Mouse (Mus musculus): ENCODE data around the gene Igsf9. TPM values are rescaled to one million over a fixed set of nuclear protein-coding genes. Genes with fewer than 3 reads are reported as not detected.

Igsf9 gene
- total RNA-seq, 1 experiment from 2014 or later, result 1.1 TPM

DNA sequence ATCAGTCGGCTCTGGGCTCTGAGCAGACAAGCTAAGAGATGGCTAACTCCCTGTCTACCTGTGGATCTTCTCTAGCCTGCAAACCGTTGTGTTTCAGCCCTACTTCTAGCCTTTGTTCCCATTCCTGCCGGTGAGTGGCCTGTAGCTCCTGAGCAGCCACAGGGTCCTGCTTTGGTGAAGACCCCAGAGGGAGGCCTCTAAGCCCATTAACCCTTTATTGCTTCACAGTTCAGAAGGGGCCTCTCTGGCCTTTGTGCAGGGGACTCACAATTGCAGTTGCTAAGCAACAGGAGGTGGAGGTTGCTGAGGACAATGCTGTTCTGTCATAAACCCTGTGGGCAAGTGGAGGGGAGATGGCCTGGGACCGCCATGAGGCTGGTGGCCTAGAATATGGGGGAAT, 4.6 kb downstream of the Igsf9 start:
- no peak for ATAC-seq (replicated peaks in 1 of 2; ENCODE audit: insufficient read depth in 1 of 2, low FRiP score in 2 of 2, low TSS enrichment in 1 of 2, low read depth in 1 of 2, poor library complexity in 2 of 2, severe bottlenecking in 2 of 2)

DNA sequence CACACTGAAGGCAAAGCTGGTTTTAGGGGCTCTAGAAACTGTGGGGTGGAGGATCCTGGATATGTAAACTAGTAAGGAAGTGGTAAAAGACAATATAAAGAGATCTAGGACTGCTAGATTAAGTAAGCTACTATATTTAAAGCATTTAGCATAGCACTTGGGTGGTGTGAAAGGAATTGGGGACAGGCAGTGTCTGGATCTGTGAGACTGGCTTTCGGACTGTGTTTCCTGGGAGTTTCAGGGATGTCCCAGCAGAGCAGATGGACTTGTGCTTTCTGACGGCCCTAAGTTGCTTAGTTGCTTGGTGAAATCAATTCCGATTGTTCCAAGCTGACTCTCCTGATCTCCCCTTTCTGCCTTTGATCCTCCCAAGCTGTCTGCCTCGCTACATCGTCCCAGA, 5.1 kb downstream of the Igsf9 start:
- ATAC-seq (replicated peaks in 1 of 2; ENCODE audit: insufficient read depth in 1 of 2, low FRiP score in 2 of 2, low TSS enrichment in 1 of 2, low read depth in 1 of 2, poor library complexity in 2 of 2, severe bottlenecking in 2 of 2), result no peak

DNA sequence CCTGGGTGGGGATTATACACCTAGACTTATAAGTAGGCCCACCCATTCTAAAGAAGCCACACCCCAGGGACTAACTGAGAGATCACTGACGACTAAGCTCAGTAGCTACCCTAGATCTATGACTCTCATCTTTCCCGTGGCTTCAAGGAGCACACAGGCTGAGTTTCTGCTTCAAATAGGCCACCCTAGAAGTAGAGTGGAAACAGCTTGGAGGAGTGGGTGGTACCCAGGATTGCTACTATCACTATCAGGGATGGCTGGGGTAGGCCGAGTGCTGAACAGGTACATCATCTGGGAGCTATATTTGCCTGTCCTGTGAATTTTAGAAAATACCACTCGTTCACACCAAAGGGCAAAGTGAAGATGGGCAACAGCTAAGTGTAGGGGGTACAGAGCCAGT, 6.3 kb downstream of the Igsf9 start:
- no peak for ATAC-seq (replicated peaks in 1 of 2; ENCODE audit: insufficient read depth in 1 of 2, low FRiP score in 2 of 2, low TSS enrichment in 1 of 2, low read depth in 1 of 2, poor library complexity in 2 of 2, severe bottlenecking in 2 of 2)

DNA sequence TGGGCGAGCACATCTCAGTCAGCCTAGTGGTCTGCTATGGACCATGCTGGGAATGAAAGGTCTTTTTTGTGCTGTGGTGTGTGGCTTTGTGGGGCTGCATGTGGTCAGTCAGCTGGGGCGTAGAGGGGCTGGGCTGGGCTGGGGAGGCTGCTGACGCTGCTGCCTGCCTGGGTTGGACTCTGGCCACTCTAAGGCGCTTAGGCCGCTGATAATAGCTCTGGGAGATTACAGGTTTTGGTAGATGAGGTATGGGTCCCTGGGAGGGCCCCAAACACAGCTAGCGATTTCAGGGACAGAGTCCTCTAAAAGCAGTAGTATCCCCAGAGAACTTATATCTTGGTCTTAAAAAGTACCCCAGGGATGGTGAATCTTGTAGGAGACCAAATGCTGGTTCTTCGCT, 7.2 kb downstream of the Igsf9 start:
- no peak for ATAC-seq (replicated peaks in 1 of 2; ENCODE audit: insufficient read depth in 1 of 2, low FRiP score in 2 of 2, low TSS enrichment in 1 of 2, low read depth in 1 of 2, poor library complexity in 2 of 2, severe bottlenecking in 2 of 2)

DNA sequence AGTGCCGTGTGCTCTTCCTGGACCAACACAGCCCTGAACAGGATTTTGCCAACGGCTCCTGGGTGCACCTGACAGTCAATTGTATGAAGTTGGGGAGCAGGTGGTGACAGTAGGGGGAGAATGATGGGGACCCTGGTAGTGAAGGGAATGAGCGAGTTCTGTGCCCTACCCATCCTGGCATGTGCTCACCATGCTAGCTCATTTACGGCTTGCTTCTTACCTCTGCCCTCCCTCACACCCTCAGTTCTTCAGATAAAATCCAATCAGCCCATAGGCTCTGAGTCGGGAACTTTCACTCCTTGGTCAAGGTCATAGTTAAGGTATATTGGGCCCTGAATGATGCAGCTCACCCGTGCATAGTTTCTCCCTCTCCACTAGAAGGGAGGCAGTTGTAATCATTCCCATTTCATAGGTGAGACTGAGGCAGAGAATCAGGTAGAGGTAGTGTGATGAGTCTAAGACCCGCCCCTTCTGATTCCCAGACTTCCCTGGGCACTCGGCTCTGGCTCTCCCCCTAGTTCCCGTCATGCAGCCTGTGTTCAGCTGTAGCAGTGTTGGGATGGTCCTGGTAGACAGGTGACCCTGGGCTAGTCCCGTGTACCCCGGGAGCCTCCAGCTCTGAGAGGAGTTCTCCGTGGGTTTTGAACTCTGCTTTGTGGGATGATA, 8.1 kb downstream of the Igsf9 start:
- ATAC-seq (replicated peaks in 1 of 2; ENCODE audit: insufficient read depth in 1 of 2, low FRiP score in 2 of 2, low TSS enrichment in 1 of 2, low read depth in 1 of 2, poor library complexity in 2 of 2, severe bottlenecking in 2 of 2), result no peak

DNA sequence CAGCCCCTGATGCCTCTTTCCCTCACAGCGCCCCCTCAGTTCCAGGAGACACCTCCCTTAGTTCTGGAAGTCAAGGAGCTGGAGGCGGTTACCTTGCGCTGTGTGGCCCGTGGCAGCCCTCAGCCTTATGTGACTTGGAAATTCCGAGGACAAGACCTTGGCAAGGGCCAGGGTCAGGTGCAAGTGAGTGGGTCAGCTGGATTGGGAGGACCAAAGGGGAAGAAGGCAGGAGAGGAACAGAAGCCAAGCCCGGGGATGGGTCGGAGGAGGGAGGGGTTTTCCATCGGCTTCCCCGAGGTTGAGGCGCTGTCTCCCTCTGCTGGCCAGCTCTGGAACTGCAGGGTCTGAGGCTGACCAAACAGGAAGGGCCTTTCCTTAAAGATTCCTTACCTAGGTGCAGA, 8.7 kb downstream of the Igsf9 start:
- ATAC-seq (replicated peaks in 1 of 2; ENCODE audit: insufficient read depth in 1 of 2, low FRiP score in 2 of 2, low TSS enrichment in 1 of 2, low read depth in 1 of 2, poor library complexity in 2 of 2, severe bottlenecking in 2 of 2), result peak; percentile 68 to 81

DNA sequence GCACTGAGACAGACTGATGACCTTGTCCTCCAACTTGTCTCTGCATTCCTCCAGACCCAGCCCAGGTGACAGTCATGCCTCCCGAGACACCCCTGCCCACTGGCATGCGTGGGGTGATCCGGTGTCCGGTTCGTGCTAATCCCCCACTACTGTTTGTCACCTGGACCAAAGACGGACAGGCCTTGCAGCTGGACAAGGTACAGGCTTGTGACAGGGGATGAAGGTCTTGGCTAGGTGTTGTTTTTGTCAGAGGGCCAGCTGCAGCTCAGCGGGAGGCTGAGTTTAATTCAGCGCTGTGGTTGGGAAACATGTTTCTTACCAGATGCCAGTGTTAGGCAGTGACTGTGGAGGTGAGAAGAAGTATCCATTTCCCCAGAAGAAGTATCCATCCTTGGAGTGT, 10.5 kb downstream of the Igsf9 start:
- no peak for ATAC-seq (replicated peaks in 1 of 2; ENCODE audit: insufficient read depth in 1 of 2, low FRiP score in 2 of 2, low TSS enrichment in 1 of 2, low read depth in 1 of 2, poor library complexity in 2 of 2, severe bottlenecking in 2 of 2)

DNA sequence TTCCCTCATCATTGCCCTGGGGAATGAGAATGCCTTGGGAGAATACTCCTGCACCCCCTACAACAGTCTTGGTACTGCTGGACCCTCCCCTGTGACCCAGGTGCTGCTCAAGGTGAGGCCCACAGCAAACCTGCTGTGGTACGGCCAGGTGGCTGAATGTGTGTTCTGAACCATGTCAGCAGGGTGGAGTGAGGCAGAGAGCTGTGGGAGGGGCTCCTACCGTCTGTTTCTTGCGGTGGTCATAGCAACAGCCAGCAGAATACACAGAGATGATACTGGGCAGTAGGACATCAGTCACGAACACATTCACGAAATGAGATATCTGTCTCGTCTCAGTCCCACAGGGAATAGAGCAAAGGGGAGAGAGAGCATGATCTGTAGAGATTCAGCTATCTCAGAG, 11.9 kb downstream of the Igsf9 start:
- ATAC-seq (replicated peaks in 1 of 2; ENCODE audit: insufficient read depth in 1 of 2, low FRiP score in 2 of 2, low TSS enrichment in 1 of 2, low read depth in 1 of 2, poor library complexity in 2 of 2, severe bottlenecking in 2 of 2), result no peak

DNA sequence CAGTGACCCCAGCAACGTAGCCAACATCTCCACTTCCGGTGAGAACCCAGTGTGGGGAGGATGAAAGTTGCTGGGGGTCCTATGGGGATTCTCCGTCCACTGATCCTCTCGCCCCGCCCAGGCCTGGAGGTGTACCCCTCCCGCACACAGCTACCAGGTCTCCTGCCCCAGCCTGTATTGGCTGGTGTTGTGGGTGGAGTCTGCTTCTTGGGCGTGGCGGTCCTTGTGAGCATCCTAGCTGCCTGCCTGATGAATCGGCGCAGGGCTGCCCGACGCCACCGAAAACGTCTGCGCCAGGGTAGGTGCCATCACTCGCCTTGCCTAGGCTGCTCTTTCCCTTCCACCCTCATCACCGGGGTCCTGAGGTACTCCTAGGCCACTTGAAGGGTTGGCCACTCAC, 14.4 kb downstream of the Igsf9 start:
- ATAC-seq (replicated peaks in 1 of 2; ENCODE audit: insufficient read depth in 1 of 2, low FRiP score in 2 of 2, low TSS enrichment in 1 of 2, low read depth in 1 of 2, poor library complexity in 2 of 2, severe bottlenecking in 2 of 2), result no peak

DNA sequence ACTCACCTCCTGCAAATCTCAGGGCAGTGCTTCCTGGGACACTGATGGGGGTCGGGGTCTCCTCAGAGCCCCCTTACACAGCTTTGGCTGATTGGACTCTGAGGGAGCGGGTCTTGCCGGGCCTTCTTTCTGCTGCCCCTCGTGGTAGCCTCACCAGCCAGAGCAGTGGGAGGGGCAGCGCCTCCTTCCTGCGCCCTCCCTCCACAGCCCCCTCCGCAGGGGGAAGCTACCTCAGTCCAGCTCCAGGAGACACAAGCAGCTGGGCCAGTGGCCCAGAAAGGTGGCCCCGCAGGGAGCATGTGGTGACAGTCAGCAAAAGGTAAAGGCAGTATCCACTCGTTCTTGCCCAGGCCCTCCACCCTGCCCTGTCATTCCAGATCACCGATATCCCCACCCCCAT, 15.8 kb downstream of the Igsf9 start:
- no peak for ATAC-seq (replicated peaks in 1 of 2; ENCODE audit: insufficient read depth in 1 of 2, low FRiP score in 2 of 2, low TSS enrichment in 1 of 2, low read depth in 1 of 2, poor library complexity in 2 of 2, severe bottlenecking in 2 of 2)

DNA sequence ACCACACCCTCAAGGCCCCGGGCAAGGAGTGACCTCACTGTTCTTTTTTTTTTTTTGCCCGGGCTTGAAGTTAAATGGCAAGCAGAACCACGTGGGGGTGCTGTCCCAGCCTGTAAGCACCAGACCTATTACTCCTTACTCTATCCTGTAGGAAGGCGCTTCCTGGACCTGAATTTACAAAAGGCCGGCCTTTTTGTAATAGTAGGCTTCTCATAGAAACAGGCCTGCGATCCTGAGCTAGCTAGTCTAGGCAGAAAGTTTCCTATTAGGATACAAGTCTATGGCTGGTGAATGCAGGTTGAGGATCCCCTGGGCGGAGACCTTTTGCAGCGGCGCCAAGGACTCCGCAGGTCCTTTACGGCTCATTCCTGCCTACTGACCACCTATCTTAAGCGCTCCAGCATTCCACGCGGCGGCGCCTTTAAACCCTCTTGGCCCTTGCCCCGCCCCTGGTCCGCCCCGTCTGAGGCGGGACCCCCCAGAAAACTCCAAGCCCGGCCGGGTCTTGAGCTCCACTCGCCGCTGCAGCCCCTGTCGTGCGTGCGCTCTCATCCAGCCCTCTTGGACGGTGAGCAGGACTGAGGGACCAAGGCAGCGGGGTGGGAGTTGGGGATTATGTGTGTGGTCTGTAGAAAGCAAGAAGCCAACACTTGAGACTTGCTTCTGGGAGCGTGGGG, 18.3 kb downstream of the Igsf9 start, which contains the start of gene Tagln2:
Gene Tagln2 (plus strand): TSS at position 283 of the 677 bp plus-strand sequence.
- peak; percentile 26 to 40 for ATAC-seq (replicated peaks in 1 of 2; ENCODE audit: insufficient read depth in 1 of 2, low FRiP score in 2 of 2, low TSS enrichment in 1 of 2, low read depth in 1 of 2, poor library complexity in 2 of 2, severe bottlenecking in 2 of 2)

DNA sequence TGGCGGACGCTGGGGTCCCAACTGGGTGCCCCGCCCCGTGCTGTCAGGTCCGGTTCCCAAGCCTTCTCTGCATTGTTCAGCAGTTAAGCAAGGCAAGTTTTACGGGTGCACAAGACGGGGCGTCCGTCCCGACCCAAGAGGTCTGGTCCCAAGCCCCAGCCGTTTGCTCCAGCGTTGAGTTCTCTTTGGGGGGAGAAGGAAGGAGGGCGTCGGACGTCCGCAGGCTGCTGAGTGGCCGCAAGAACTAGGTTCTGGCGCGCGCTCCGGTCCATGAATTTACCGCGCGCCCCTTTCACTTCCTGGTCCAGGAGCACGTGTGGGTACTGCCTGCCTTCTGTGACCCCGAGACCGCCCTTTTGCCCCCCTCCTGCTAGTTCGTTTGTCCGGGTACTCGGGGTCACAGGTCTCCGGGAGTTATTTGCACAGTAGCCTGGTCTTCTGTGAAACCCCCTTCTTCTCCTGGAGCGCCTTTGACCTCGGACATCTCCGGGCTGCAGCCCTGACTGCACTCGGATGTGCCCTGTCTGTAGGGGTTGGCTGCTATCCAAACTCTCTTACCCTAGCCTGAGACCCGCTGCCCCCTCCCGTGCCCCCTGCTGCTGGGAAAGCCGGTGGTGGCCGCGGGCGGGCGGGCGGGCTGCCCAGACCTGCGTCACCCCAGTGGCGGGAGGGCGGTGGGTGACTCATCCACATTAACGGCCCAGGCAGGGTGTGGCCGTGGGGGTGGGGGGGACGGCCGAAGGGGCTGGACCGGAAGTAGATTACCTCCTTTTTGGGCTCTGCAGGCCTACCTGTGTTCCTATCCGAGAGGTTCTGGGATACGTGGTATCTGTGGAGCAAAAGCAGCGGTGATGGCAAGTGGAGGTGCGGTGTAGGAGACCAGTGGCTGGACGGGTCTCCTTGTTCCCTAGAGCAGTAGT, 19.1 kb downstream of the Igsf9 start:
- ATAC-seq (replicated peaks in 1 of 2; ENCODE audit: insufficient read depth in 1 of 2, low FRiP score in 2 of 2, low TSS enrichment in 1 of 2, low read depth in 1 of 2, poor library complexity in 2 of 2, severe bottlenecking in 2 of 2), result peak; percentile 13 to 16

DNA sequence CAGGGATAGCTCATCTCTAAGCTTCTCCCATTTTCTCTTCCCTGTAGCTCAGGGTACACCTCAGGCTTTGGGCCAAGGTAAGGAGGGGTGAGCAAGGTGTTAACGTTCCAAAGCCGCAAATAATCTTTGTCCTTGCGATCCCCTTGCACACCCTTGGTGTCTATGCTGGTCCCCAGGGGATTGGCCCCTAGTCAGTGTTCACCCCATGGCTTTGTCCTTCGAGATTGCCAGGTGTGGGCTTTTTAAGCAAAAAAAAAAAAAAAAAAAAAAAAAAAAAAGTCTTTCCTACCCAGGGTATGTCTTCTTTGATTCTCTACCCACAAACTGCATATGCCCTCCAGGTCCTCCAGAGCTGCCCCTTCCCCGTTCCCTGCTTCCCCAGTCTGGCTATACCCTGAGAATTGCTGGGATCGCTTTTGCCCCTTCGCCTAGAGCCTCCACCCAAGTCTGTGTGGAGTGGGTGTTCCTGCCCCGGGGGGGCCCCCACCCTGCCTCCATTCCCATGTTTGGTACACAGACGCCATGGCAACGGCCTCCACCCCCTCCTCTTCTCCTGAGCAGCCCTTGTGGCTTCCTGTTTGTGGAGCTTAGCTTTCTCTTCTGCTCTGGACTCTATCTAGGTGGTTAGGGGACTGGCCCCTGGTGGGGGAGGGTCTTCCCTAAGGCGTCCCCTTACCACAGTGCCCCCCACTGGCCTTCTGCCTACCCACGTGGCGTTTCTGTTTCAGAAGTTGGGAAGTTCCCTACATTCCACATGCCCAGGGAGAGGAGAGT, 20.0 kb downstream of the Igsf9 start:
- ATAC-seq (replicated peaks in 1 of 2; ENCODE audit: insufficient read depth in 1 of 2, low FRiP score in 2 of 2, low TSS enrichment in 1 of 2, low read depth in 1 of 2, poor library complexity in 2 of 2, severe bottlenecking in 2 of 2), result peak; percentile 56 to 61

DNA sequence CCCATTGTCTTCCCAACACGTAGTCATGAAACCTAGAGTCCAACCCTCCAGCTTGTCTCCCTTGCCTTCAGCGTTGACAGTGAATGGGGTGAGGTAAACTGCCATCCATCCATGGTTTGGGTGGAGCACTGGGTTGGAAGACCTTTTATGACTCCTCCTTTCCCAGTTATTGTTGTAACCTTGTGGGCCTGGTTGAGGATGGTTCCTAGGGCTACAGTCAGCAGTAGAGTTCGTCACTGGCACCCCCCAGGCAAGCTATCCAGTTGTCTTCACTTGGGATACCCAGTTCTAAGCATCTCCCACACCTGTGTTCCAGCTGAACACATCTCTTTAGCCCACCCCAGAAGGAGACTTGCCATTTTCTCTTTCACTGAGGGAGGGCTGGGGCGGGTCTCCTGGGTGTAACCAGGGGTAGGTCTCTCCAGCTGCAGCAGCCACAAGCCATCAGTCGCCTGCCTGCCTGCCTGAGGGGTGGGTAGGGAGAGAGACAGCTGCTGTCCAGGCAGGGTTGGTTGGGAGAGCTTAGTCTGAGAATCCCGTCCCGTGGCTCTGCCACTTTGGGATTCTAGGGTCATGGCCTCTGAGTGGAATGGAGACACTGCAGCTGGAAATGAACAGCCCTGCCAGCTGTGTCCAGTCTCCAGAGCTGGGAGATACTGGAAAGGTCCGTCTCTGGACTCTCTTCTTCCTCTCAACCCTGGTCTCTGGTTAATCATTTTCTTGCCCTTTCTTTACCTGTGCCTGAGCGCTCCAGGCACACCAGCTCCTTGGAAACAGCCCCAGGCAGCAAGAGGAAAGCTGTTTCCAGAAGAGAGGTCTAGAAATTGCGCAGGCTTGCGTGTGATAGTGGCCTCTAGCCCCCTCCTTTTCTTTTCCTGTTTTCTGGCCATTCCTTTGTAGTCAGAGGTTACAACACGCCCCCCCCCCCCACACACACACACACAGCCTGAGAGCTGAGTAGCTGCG, 20.8 kb downstream of the Igsf9 start:
- ATAC-seq (replicated peaks in 1 of 2; ENCODE audit: insufficient read depth in 1 of 2, low FRiP score in 2 of 2, low TSS enrichment in 1 of 2, low read depth in 1 of 2, poor library complexity in 2 of 2, severe bottlenecking in 2 of 2), result peak in 1 of 2 experiments; percentile 9; a peak in 2 of 4 replicates

DNA sequence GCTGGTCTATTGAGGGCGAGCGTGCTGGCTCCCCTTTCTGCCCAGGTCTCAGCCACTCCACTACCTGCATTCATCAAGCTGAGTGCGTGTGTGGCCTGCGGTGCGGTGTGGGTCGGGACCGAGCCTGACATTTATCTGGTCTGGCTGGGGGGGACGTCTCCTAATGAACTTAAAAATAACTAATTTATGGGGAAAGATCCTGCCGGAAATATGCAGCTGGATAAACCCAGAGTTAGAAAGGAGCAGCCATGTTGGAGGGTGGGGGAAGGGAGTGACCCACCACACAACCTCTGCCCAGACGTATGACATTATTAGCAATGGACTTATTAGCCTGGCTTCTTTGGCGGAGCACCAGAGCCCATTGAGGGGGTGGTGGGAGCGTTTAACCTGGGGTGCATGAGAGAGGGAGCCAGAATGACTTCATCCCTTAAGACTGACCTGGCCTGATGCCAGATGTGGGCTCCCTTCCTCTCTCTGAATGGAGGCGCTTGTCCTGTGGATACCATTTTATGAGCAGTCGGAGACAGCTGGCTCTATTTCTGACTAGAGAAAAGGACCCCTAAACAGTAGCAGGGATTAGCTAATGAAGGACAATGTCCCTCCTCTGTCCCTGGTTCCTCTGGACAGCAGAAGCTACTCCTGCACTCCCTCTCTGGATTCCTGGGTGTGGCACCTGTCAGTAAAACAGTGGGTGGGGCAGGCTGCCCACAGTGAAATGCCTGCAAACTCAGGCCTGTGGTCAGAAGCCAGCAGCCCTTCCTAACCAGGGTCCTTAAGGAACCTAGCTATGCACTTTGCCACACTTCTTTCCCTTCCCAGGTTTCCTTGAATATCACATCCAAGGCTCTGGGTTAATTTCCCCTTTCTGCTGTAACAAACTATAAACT, 21.8 kb downstream of the Igsf9 start:
- no peak for ATAC-seq (replicated peaks in 1 of 2; ENCODE audit: insufficient read depth in 1 of 2, low FRiP score in 2 of 2, low TSS enrichment in 1 of 2, low read depth in 1 of 2, poor library complexity in 2 of 2, severe bottlenecking in 2 of 2)

DNA sequence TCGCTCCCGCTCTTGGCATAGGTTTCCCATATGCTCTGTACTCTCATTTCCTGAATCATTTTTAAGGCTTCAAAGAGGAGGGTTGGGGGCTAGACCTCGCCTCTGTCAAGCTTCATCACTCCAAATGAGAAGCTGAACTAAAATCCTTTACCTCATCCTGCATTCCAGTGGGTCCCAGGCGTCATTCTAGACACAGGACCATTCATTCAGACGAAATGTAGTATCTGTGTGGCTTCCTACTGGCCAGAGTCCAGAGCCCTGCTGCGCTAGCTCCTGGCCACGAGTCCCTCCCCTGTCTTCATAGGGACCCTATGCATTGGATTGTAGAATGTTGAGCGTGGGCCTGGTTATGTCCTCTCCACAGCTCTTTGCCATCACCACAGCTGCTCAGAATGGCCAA, 23.2 kb downstream of the Igsf9 start:
- ATAC-seq (replicated peaks in 1 of 2; ENCODE audit: insufficient read depth in 1 of 2, low FRiP score in 2 of 2, low TSS enrichment in 1 of 2, low read depth in 1 of 2, poor library complexity in 2 of 2, severe bottlenecking in 2 of 2), result no peak
